Mouse (Mus musculus) liver, embryonic 13.5 days (tissue): ENCODE results near the gene Hspa1b. TPM values are rescaled to one million over a fixed set of nuclear protein-coding genes. Genes with fewer than 3 reads are reported as not detected.
"Not testable (repeated sequence)": the region's sequence is repeated elsewhere in the genome, so short reads cannot be mapped to it uniquely, and the experiment has no call there.

Source experiments
- ATAC-seq: fragments of 200-750 bp; cut with Nextera tagmentation; 2 replicates; pipeline ENCODE4 v1.8.0; 2017; ENCODE audit warnings: low read depth, mild to moderate bottlenecking, moderate number of reproducible peaks, moderate library complexity
- DNase-seq: peaks from one replicate; pipeline ENCODE4 v3.0.0; 2022
- H3K27ac ChIP-seq: fragments of 300-500 bp; sonication (generic); 2 replicates; pipeline ENCODE4 v1.5.1; 2015; ENCODE audit warnings: moderate library complexity, mild to moderate bottlenecking, inconsistent platforms
- H3K27me3 ChIP-seq: fragments of 300-500 bp; sonication (generic); 2 replicates; pipeline ENCODE4 v1.6.1; 2015; ENCODE audit warnings: mild to moderate bottlenecking, inconsistent platforms
- H3K36me3 ChIP-seq: fragments of 300-500 bp; sonication (generic); 2 replicates; pipeline ENCODE4 v1.6.1; 2015; ENCODE audit warnings: mild to moderate bottlenecking, inconsistent platforms
- H3K4me1 ChIP-seq: fragments of 300-500 bp; sonication (generic); replicated peaks from 2 replicates; pipeline ENCODE4 v1.6.1; 2015; ENCODE audit warnings: inconsistent platforms
- H3K4me2 ChIP-seq: fragments of 300-500 bp; sonication (generic); 2 replicates; pipeline ENCODE4 v1.6.1; 2015; ENCODE audit warnings: inconsistent platforms, mild to moderate bottlenecking, moderate library complexity
- H3K4me3 ChIP-seq: fragments of 300-500 bp; sonication (generic); replicated peaks from 2 replicates; pipeline ENCODE4 v1.5.1; 2015; ENCODE audit warnings: mild to moderate bottlenecking, inconsistent platforms
- H3K9ac ChIP-seq: fragments of 300-500 bp; sonication (generic); 2 replicates; pipeline ENCODE4 v1.6.1; 2015; ENCODE audit warnings: mild to moderate bottlenecking, inconsistent platforms
- H3K9me3 ChIP-seq: fragments of 300-500 bp; sonication (generic); replicated peaks from 2 replicates; pipeline ENCODE4 v1.6.1; 2016; ENCODE audit warnings: inconsistent platforms
- WGBS: fragments of 180-500 bp; shearing (Covaris S2); methylation state at CpG from one replicate; pipeline ENCODE4 v1.1.7; 2015; ENCODE audit not compliant: insufficient replicate concordance; 5-methylcytosine and 5-hydroxymethylcytosine counted together
- polyA plus RNA-seq: library from polyadenylated mRNA; unstranded; fragments of >200 nt; fragmentation: Nextera tagmentation; extraction: Ambion mirVana; gene quantifications from 2 replicates; pipeline ENCODE4 v1.2.1, GENCODE M21; 2015

Hspa1b gene
- polyA plus RNA-seq, 1 experiment from 2014 or later, result 0.15 TPM

DNA sequence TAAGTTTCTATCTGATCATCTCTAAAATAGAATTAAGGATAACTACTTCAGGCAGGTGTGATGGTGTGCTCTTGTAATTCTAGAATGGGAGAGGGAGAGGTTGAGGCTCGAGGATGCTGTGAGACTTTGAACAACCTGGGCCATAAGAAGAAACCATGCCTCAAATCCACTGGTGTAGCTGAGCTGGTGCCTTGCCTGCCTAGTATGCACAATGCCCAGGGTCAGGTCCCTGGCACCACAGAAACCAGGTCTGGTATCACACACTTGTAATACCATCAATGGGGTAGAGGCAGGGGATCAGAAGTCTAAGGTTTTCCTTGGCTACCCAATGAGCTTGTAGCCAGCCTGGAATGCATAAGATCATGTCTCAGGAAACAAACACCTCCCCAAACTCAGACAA, 3.8 kb upstream of the Hspa1b start:
- H3K9ac ChIP-seq, result no peak overlapping the region
- WGBS, result 34% methylated on average over 1 of the region's 1 CpGs
- H3K9me3 ChIP-seq, result no peaks in the 10 kb centered on the region
- no peak overlapping the region for H3K4me3 ChIP-seq
- no peak overlapping the region for H3K4me2 ChIP-seq
- DNase-seq (no peak), ATAC-seq (no peak)
- peaks cover 20% of the 10 kb centered on the region for H3K4me1 ChIP-seq
- H3K27me3 ChIP-seq, result peaks cover 76% of the 10 kb centered on the region
- no peak overlapping the region for H3K27ac ChIP-seq
- no peaks in the 10 kb centered on the region for H3K36me3 ChIP-seq

DNA sequence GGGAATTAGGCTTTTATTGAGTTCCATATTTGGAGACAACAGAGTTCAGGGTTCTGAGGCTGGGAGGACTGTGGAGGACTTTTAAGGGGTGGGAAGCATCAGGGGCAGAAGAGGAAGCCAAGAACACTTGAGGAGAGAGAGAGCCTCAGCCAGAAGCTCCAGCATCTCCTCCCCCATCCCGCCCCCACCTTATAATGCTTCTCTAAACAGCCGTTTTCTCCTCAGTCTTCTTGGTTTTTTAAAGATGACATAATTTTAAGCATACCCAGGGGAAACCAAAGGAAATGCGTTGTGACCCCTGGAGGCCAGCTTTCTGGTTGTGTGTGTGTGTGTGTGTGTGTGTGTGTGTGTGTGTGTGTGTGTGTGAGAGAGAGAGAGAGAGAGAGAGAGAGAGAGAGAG, 3.1 kb upstream of the Hspa1b start:
- peaks cover 74% of the 10 kb centered on the region for H3K27me3 ChIP-seq
- DNase-seq (no peak), ATAC-seq (no peak)
- peaks cover 20% of the 10 kb centered on the region for H3K4me1 ChIP-seq
- no peak overlapping the region for H3K9ac ChIP-seq
- H3K4me3 ChIP-seq, result no peak overlapping the region
- no peaks in the 10 kb centered on the region for H3K9me3 ChIP-seq
- no peaks in the 10 kb centered on the region for H3K36me3 ChIP-seq
- H3K4me2 ChIP-seq, result no peak overlapping the region
- H3K27ac ChIP-seq, result no peak overlapping the region
- WGBS, result 20% methylated on average over 3 of the region's 3 CpGs

DNA sequence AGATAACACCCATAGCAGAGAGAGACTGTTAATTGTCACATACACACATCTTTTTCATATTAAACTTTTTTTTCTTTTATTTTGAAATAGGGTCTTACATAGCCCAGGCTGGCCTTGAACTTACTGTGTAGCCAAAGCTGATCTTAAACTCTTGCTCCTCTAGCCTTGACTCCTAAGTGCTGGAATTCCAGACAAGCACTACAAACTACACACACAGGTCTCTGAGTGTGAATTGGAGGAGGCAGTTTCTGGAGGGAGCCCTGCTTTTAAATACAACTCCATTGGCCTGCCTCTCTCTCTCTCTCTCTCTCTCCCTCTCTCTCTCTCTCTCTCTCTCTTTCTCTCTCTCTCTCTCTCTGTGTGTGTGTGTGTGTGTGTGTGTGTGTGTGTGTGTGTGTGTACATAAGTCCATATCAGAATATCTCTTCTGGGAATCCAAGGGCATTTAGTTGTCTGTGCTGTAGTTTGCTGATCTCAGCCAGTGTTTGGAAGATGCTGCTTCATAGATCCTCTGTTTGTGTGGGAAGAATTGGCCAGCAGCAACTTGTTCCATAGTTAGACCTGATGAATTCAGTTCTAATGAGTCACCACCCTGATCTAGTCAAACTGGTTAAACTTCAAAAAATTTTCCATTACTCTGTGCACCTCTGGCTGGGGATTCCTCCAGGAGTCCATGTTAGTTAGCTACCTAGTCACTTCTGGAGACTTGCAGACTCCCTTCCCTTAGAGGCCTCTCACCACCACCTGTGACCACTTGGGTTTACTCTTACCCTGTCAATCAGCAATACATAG, 1.9 kb upstream of the Hspa1b start:
- Histone ChIP-seq H3K4me2 (no peak overlapping the region), H3K4me3 (no peak overlapping the region; the same call in 1 of the 2 replicates), H3K9me3 (no peaks in the 10 kb centered on the region), H3K27me3 (peaks cover 77% of the 10 kb centered on the region), H3K9ac (no peak overlapping the region), H3K4me1 (peaks cover 19% of the 10 kb centered on the region), H3K27ac (no peak overlapping the region), H3K36me3 (no peaks in the 10 kb centered on the region)
- ATAC-seq, result no peak
- no peak for DNase-seq

DNA sequence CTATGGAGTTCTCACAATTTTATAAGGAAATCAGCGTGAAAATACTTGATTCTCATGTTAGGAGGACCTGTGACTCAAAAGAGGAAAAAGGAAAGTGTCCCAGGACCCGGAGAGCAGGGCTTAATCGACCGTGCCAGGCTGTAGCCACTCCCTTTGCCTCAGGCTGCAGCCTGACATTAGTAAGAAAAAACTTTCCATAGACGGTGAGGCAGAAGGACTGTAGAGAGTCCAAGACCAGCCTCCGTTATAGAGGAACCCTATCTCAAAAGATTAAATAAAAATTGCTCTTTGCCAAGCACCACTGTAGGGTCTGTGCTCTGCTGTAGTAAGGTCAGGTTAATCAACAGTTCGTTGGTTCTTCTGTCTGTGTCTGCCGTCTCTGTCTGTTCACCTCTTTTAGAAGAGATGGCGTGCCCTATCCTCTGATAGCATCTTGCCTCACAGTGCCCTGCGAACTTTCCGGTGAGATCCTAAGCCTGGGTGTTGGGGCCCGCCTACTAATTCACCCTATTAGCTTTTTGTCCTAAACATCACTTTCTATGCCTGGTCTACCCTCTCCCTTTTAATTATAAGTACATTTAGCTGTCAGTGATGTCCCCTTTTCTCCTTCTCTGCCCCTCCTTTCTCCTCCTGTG, 960 bp upstream of the Hspa1b start:
- H3K36me3 ChIP-seq, result no peaks in the 10 kb centered on the region
- peaks cover 77% of the 10 kb centered on the region for H3K27me3 ChIP-seq
- H3K27ac ChIP-seq, result peak overlapping the region; percentile 79
- H3K4me2 ChIP-seq, result peak overlapping the region; percentile 85
- ATAC-seq (peak; percentile 41; the same call in 1 of the 2 replicates), DNase-seq (peak; percentile 51)
- peak overlapping the region; percentile 58 for H3K4me3 ChIP-seq
- WGBS, result 6% methylated on average over 12 of the region's 12 CpGs
- peaks cover 15% of the 10 kb centered on the region for H3K4me1 ChIP-seq
- no peaks in the 10 kb centered on the region for H3K9me3 ChIP-seq
- H3K9ac ChIP-seq, result peak overlapping the region; percentile 72

DNA sequence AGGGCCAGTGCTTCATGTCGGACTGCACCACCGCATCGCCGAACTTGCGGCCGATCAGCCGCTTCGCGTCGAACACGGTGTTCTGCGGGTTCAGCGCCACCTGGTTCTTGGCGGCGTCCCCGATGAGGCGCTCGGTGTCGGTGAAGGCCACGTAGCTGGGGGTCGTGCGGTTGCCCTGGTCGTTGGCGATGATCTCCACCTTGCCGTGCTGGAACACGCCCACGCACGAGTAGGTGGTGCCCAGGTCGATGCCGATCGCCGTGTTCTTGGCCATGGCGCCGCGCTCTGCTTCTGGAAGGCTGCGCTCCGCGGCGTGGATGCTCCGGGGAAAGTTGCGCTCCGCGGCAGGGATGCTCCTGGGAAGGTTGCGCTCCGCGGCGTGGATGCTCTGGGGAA, 306 bp downstream of the Hspa1b start:
- 3% methylated on average over 33 of the region's 47 CpGs for WGBS

DNA sequence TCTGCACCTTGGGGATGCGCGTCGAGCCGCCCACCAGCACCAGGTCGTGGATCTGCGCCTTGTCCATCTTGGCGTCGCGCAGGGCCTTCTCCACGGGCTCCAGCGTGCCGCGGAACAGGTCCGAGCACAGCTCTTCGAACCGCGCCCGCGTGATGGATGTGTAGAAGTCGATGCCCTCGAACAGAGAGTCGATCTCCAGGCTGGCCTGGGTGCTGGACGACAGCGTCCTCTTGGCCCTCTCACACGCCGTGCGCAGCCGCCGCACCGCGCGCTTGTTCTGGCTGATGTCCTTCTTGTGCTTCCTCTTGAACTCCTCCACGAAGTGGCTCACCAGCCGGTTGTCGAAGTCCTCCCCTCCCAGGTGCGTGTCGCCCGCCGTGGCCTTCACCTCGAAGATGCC, 1.1 kb downstream of the Hspa1b start:
- H3K4me3 ChIP-seq, H3K36me3 ChIP-seq, ATAC-seq, H3K27ac ChIP-seq, H3K9me3 ChIP-seq, H3K4me2 ChIP-seq, H3K9ac ChIP-seq, DNase-seq: not testable (repeated sequence)
- Histone ChIP-seq H3K27me3 (peaks cover 63% of the 10 kb centered on the region), H3K4me1 (peaks cover 21% of the 10 kb centered on the region)
- 21% methylated on average over 26 of the region's 40 CpGs for WGBS

More for the DNA sequence above, 306 bp downstream of the Hspa1b start:
- DNase-seq, H3K36me3 ChIP-seq, H3K27ac ChIP-seq, ATAC-seq, H3K9me3 ChIP-seq, H3K9ac ChIP-seq: not testable (repeated sequence)
- Histone ChIP-seq H3K4me1 (peaks cover 15% of the 10 kb centered on the region), H3K4me2 (peak overlapping the region; percentile 85), H3K4me3 (peak overlapping the region; percentile 58), H3K27me3 (peaks cover 71% of the 10 kb centered on the region)

DNA sequence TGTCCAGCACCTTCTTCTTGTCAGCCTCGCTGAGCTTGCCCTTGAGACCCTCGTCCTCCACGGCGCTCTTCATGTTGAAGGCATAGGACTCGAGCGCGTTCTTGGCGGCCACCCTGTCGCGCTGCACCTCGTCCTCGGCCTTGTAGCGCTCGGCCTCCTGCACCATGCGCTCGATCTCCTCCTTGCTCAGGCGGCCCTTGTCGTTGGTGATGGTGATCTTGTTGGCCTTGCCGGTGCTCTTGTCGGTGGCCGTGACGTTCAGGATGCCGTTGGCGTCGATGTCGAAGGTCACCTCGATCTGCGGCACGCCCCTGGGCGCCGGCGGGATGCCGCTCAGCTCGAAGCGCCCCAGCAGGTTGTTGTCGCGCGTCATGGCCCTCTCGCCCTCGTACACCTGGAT, 1.7 kb downstream of the Hspa1b start:
- not testable (repeated sequence) for H3K4me3 ChIP-seq, H3K27ac ChIP-seq, H3K36me3 ChIP-seq, DNase-seq, ATAC-seq, H3K4me2 ChIP-seq, H3K9me3 ChIP-seq, H3K9ac ChIP-seq
- WGBS, result 20% methylated on average over 29 of the region's 40 CpGs
- H3K4me1 ChIP-seq, result peaks cover 22% of the 10 kb centered on the region
- peaks cover 60% of the 10 kb centered on the region for H3K27me3 ChIP-seq

DNA sequence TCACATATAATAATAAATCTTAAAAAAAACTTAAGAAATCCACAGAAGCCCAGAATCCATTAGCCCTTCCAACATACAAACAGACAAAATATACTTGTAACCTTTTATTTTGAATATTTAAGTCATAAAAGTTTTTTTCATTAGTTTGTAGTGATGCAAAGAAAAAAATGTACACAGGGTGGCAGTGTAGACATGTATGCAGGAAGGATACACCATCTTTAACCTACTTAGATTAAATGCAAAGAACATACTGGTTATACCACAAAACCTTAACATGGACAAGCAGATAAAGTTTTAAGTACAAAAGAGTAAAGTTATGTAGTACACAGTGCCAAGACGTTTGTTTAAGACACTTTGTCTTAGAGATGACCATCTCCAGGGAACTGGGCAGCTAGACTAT, 2.7 kb downstream of the Hspa1b start:
- no peak overlapping the region for H3K4me3 ChIP-seq
- H3K36me3 ChIP-seq, result peaks cover 2% of the 10 kb centered on the region
- peaks cover 28% of the 10 kb centered on the region for H3K4me1 ChIP-seq
- no peak overlapping the region for H3K9ac ChIP-seq
- no peaks in the 10 kb centered on the region for H3K9me3 ChIP-seq
- H3K27me3 ChIP-seq, result peaks cover 52% of the 10 kb centered on the region
- DNase-seq (no peak), ATAC-seq (no peak)
- WGBS, result 29% methylated on average over 1 of the region's 1 CpGs
- H3K27ac ChIP-seq, result no peak overlapping the region
- no peak overlapping the region for H3K4me2 ChIP-seq

DNA sequence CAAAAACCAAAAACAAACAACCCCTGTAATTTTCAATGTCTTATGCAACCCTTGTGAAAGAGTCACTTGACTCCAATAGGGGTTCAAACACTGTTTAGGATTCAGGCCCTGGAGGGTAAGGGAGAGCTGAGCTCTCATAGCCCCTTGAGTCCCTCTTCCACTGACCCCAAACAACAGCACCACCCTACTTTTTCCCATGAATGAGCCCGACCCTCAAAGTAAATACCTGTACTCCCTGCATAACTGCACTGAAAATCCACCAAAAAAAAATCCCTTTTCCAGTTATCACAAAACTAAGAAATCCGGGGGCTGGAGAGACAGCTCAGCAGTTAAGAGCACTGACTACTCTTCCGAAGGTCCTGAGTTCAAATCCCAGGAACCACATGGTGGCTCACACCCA, 3.2 kb downstream of the Hspa1b start:
- H3K9me3 ChIP-seq, result no peaks in the 10 kb centered on the region
- no peak for DNase-seq
- H3K4me2 ChIP-seq, result no peak overlapping the region
- 60% methylated on average over 3 of the region's 3 CpGs for WGBS
- no peak overlapping the region for H3K4me3 ChIP-seq
- H3K36me3 ChIP-seq, result peaks cover 6% of the 10 kb centered on the region
- H3K27me3 ChIP-seq, result peaks cover 49% of the 10 kb centered on the region
- H3K27ac ChIP-seq, result no peak overlapping the region
- no peak for ATAC-seq
- no peak overlapping the region for H3K9ac ChIP-seq
- peaks cover 33% of the 10 kb centered on the region for H3K4me1 ChIP-seq

DNA sequence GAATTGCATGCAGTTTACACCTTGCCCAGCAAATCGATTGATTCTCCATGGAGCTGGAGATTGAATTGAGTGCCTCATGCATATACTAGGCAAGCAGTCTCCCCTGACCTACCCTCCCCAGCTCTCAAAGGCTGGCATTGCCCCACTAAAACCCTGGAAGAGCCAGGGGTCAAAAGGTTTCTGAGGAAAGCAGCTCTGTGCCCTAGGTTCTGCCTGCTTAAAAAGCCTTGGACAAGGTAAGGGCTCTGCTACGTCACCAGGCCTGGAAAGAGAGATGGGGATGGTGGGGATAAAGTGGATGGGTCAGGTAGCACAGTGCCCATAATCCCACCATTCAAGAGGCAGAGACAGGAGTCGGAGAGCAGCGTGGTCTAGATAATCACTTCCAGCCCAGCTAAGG, 4.2 kb downstream of the Hspa1b start:
- Histone ChIP-seq H3K27me3 (peaks cover 43% of the 10 kb centered on the region), H3K9me3 (no peaks in the 10 kb centered on the region), H3K4me2 (no peak overlapping the region), H3K27ac (no peak overlapping the region), H3K36me3 (peaks cover 17% of the 10 kb centered on the region), H3K9ac (no peak overlapping the region), H3K4me3 (no peak overlapping the region), H3K4me1 (peaks cover 34% of the 10 kb centered on the region)
- DNase-seq, result no peak
- whole genome bisulfite sequencing, result 75% methylated on average over 4 of the region's 4 CpGs
- no peak for ATAC-seq

DNA sequence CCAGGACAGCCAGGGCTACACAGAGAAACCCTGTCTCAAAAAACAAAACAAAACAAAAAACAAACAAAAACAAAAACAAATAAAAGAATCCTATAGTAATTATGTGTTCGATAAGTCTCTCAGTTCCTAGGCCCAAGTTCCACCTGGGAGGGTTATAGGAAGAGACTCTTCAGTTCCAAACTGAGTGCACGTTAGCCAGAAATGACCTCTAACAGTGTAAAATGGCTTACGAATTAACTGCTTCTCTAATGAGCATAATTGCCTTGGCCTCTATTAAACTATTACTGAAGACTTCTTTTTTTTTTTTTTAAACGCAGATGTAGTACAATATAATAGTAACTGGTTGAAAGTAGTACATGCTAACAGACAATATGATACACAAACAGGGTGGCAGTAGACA, 5.1 kb downstream of the Hspa1b start:
- no peak overlapping the region for H3K9ac ChIP-seq
- H3K27ac ChIP-seq, result no peak overlapping the region
- H3K36me3 ChIP-seq, result peaks cover 23% of the 10 kb centered on the region
- WGBS, result 83% methylated on average over 4 of the region's 4 CpGs
- H3K9me3 ChIP-seq, result no peaks in the 10 kb centered on the region
- DNase-seq, result no peak
- no peak overlapping the region for H3K4me3 ChIP-seq
- H3K4me1 ChIP-seq, result peaks cover 32% of the 10 kb centered on the region
- no peak overlapping the region for H3K4me2 ChIP-seq
- ATAC-seq, result no peak
- peaks cover 35% of the 10 kb centered on the region for H3K27me3 ChIP-seq

DNA sequence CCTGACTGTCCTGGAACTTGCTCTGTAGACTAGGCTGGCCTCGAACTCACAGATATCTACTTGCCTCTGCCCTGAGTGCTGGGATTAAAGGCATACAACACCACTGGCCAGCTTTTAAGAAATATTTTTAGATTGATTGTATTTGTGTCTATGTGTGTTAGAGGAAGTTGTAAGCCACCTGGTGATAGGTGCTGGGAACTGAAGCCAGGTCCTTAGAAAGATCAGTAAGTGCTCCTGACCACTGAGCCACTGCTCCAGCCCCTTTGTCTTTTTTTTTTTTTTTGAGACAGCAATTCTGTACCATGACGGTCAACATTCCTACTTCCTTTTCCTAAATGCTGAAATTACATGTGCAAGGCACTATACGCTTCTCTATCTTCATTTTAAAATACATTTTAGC, 5.8 kb downstream of the Hspa1b start:
- ATAC-seq (no peak), DNase-seq (no peak)
- Histone ChIP-seq H3K4me1 (peaks cover 35% of the 10 kb centered on the region), H3K27me3 (peaks cover 32% of the 10 kb centered on the region), H3K36me3 (peaks cover 23% of the 10 kb centered on the region), H3K4me2 (peak overlapping the region; percentile 95), H3K9me3 (no peaks in the 10 kb centered on the region), H3K4me3 (peak overlapping the region; percentile 82), H3K27ac (peak overlapping the region; percentile 96; the same call in 1 of the 2 replicates), H3K9ac (peak overlapping the region; percentile 97)
- WGBS, result 64% methylated on average over 3 of the region's 3 CpGs
